Mouse (Mus musculus) embryonic facial prominence, embryonic 11.5 days (tissue): ENCODE measurements around the gene Nedd4. TPM values are rescaled to one million over a fixed set of nuclear protein-coding genes. Genes with fewer than 3 reads are reported as not detected.
A peak's percentile ranks its signal among the peaks of the same experiment; 100 is the strongest.

Experiments used
- ATAC-seq: fragments of 200-750 bp; cut with Nextera tagmentation; replicated peaks from 2 replicates; pipeline ENCODE4 v1.8.0; 2017; ENCODE audit warnings: low read depth; ENCODE audit not compliant: insufficient number of reproducible peaks, low FRiP score, low TSS enrichment
- DNase-seq: peaks from one replicate; pipeline ENCODE4 v3.0.0-alpha.2; 2015; ENCODE audit warnings: low spot score
- H3K27ac ChIP-seq: fragments of 300-500 bp; sonication (generic); replicated peaks from 2 replicates; pipeline ENCODE4 v1.5.1; 2014; ENCODE audit warnings: mild to moderate bottlenecking, low read depth, low read length, control low read depth
- H3K27me3 ChIP-seq: fragments of 300-500 bp; sonication (generic); 2 replicates; pipeline ENCODE4 v1.6.1; 2014; ENCODE audit warnings: mild to moderate bottlenecking, low read length, moderate library complexity, mixed read lengths; ENCODE audit not compliant: control insufficient read depth, insufficient read depth
- H3K36me3 ChIP-seq: fragments of 300-500 bp; sonication (generic); replicated peaks from 2 replicates; pipeline ENCODE4 v1.6.1; 2014; ENCODE audit warnings: low read depth, mild to moderate bottlenecking, low read length, moderate library complexity, mixed read lengths; ENCODE audit not compliant: control insufficient read depth, insufficient read depth
- H3K4me1 ChIP-seq: fragments of 300-500 bp; sonication (generic); 2 replicates; pipeline ENCODE4 v1.6.1; 2014; ENCODE audit warnings: low read length, mixed read lengths; ENCODE audit not compliant: control insufficient read depth, insufficient read depth
- H3K4me2 ChIP-seq: fragments of 300-500 bp; sonication (generic); 2 replicates; pipeline ENCODE4 v1.6.1; 2014; ENCODE audit warnings: low read depth, mild to moderate bottlenecking, control low read depth, low read length, moderate library complexity
- H3K4me3 ChIP-seq: fragments of 300-500 bp; sonication (generic); 2 replicates; pipeline ENCODE4 v1.5.1; 2014; ENCODE audit warnings: low read depth, low read length, control low read depth
- H3K9ac ChIP-seq: fragments of 300-500 bp; sonication (generic); replicated peaks from 2 replicates; pipeline ENCODE4 v1.6.1; 2014; ENCODE audit warnings: mild to moderate bottlenecking, control low read depth, low read length
- H3K9me3 ChIP-seq: fragments of 300-500 bp; sonication (generic); replicated peaks from 2 replicates; pipeline ENCODE4 v1.6.1; 2016; ENCODE audit warnings: mild to moderate bottlenecking, low read length, inconsistent platforms, mixed read lengths; ENCODE audit not compliant: control insufficient read depth
- WGBS: fragments of 180-500 bp; shearing (Covaris S2); extraction: QIAGEN DNeasy Blood & Tissue Kit; methylation state at CpG from one replicate; pipeline ENCODE4 v1.1.7; 2014; 5-methylcytosine and 5-hydroxymethylcytosine counted together
- polyA plus RNA-seq: library from polyadenylated mRNA; unstranded; fragments of >200 nt; fragmentation: Nextera tagmentation; extraction: Ambion mirVana; gene quantifications from 2 replicates; pipeline ENCODE4 v1.2.1, GENCODE M21; 2014

The Nedd4 gene
- polyA plus RNA-seq, 1 experiment from 2014 or later, result 859 TPM

DNA sequence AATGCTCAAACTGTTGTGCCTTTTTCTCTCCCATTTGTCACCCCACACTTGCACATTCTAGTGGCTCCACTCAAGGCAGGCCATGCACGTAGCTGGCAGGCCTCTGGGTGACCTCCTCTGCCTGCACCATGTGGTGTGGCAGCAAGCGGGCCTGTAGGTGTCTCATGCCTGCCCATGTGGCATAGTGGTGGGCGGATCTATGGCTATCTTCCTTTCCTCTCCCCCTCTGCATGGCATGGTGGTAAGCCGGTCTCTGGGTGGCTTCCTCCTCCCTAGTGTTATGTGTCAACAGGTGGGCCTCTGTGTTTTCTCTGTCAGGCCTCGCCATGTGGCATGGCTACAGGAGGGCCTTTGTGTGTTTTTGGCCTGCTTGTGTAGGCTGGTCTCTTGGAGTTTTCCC is 6.5 kb upstream of the Nedd4 start:
- Histone ChIP-seq H3K9ac (no peak overlapping the region), H3K9me3 (no peaks in the 10 kb centered on the region), H3K27ac (no peak overlapping the region), H3K4me3 (no peak overlapping the region), H3K36me3 (no peaks in the 10 kb centered on the region), H3K4me2 (no peak overlapping the region), H3K4me1 (peaks cover 6% of the 10 kb centered on the region), H3K27me3 (no peaks in the 10 kb centered on the region)
- 71% methylated on average over 5 of the region's 5 CpGs for WGBS
- ATAC-seq (no peak), DNase-seq (no peak)

DNA sequence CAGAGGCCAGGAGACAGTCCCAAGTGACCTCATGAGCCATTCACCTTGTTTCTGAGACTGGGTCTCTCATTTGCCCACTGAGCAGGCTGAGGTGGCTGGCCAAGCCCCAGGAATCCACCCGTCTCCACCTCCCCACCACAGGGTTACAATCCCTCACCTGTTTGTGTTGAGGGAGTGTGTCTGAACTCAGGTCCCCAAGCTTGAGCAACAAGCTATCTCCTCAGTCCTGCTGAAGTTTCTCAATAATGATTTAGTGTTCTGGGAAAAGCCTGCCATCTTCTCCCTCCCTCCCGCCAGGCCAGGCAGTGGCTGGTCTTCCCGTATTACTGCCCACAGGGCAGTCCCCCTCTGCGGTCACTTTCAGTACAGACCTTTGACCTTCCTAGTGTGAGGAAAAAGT is 5.7 kb upstream of the Nedd4 start:
- 18% methylated on average over 4 of the region's 4 CpGs for WGBS
- no peak overlapping the region for H3K9ac ChIP-seq
- H3K27ac ChIP-seq, result no peak overlapping the region
- no peak for DNase-seq
- no peak overlapping the region for H3K4me3 ChIP-seq
- H3K4me1 ChIP-seq, result peaks cover 6% of the 10 kb centered on the region
- H3K9me3 ChIP-seq, result no peaks in the 10 kb centered on the region
- no peaks in the 10 kb centered on the region for H3K27me3 ChIP-seq
- ATAC-seq, result no peak
- no peaks in the 10 kb centered on the region for H3K36me3 ChIP-seq
- H3K4me2 ChIP-seq, result no peak overlapping the region

DNA sequence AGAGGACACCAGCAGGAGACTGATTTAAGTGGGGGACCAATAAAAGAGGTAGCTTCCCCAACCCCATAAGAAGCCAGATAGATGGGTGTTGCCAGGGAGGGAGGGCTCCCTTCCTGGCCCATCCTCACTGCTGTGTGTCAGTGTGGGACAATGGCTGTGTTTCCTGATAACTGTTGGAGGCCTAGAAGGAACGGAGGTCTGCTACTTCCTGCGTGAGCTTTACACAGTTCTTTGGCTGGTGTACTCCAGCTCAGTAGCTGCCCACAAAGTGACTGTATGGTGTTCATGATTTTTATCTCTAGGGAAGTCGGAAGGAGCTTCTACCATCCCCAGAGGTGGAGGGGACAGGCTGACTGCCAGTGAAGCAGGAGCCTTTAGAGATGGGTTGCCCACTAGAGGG is 5.2 kb upstream of the Nedd4 start:
- WGBS, result 40% methylated on average over 3 of the region's 3 CpGs
- Histone ChIP-seq H3K9ac (no peak overlapping the region), H3K4me2 (no peak overlapping the region), H3K36me3 (no peaks in the 10 kb centered on the region), H3K4me1 (peaks cover 6% of the 10 kb centered on the region), H3K4me3 (no peak overlapping the region), H3K27ac (no peak overlapping the region), H3K27me3 (no peaks in the 10 kb centered on the region), H3K9me3 (no peaks in the 10 kb centered on the region)
- ATAC-seq (no peak), DNase-seq (no peak)

DNA sequence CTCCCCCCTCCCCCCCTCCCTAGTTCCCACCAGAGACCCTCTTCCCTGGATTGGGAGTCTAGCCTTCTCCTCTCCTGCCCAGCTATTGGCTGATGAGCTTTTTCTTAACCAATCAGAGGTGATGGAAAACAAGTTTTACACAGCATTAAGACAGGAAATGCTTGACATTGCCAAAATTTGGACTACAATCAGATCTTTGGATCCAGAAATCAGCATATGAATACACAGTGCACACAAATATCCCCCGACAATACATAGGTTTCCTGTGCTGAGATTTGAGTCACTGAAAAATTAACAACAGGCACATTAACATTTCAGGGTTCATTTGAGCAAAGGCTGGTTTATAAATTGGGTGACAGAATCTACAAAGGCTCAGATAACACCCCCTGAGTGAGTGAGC is 4.5 kb upstream of the Nedd4 start:
- Histone ChIP-seq H3K9me3 (no peaks in the 10 kb centered on the region), H3K36me3 (no peaks in the 10 kb centered on the region), H3K27me3 (no peaks in the 10 kb centered on the region), H3K4me1 (peaks cover 3% of the 10 kb centered on the region), H3K9ac (no peak overlapping the region), H3K4me2 (no peak overlapping the region), H3K27ac (no peak overlapping the region), H3K4me3 (no peak overlapping the region)
- DNase-seq (no peak), ATAC-seq (no peak)
- WGBS, result 95% methylated on average over 1 of the region's 1 CpGs

DNA sequence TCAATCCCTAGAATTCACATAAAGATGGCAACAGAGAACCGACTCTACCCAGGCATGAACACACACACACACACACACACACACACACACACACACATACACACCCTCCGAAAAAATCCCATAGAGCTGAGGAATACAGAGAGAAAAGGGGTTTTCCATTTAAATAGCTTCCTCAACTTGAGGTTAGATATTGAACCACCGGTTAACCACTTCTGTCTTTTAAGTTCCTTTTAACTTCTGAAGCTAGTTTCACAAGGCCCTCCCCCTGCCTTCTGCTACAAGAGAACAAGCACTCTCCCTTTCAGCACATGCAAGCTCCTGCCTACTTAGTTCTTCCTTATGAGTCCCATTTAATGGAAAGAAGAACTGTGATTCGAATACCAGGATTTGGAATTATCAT is 2.0 kb upstream of the Nedd4 start:
- no peaks in the 10 kb centered on the region for H3K9me3 ChIP-seq
- H3K4me2 ChIP-seq, result no peak overlapping the region
- H3K4me1 ChIP-seq, result peaks cover 2% of the 10 kb centered on the region; the same call in 1 of the 2 replicates
- H3K36me3 ChIP-seq, result no peaks in the 10 kb centered on the region
- WGBS, result 88% methylated on average over 4 of the region's 4 CpGs
- H3K4me3 ChIP-seq, result no peak overlapping the region
- DNase-seq (no peak), ATAC-seq (no peak)
- no peaks in the 10 kb centered on the region for H3K27me3 ChIP-seq
- no peak overlapping the region for H3K27ac ChIP-seq
- H3K9ac ChIP-seq, result no peak overlapping the region

DNA sequence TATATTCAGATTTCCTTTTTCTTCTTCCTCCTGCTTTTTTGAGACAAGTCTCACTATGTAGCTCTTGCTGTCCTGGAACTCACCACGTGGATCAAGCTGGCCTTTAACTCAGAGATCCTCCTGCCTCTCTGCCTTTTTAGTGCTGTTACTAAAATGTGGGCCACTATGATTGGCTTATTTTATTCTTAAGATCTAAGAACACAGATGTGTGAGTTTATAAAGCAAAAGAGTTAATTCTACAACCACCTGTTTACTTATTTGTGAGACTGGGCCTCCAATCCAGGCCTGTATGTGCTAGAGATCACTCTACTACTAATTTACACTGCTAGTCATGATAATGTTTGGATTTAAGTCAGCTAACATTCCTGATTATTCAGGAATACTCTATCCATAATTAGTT is 1.2 kb upstream of the Nedd4 start:
- no peak overlapping the region for H3K9ac ChIP-seq

DNA sequence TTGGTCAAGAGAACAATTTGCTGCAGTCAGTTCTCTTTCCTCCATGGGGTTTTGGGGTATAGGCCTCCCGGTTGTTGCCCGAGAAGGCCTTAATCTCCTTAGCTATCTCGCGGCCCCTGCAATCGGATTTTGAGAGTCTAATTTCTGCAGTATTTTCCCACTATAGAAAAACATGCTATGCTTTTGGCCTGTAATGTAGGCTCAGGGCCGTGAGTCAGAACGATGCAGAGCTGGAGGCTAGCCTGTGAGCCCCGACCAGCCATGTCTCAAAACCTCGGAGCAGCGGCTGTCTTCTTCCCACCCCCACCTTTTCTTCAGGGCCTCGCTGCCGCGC is 618 bp upstream of the Nedd4 start:
- Histone ChIP-seq H3K27me3 (no peaks in the 10 kb centered on the region), H3K4me3 (peak overlapping the region; percentile 99), H3K9ac (peak overlapping the region; percentile 100), H3K4me2 (peak overlapping the region; percentile 67), H3K36me3 (no peaks in the 10 kb centered on the region; the same call in none of the 2 replicates), H3K4me1 (no peaks in the 10 kb centered on the region), H3K9me3 (no peaks in the 10 kb centered on the region), H3K27ac (peak overlapping the region; percentile 100)
- ATAC-seq (no peak), DNase-seq (no peak)
- WGBS, result under 1% methylated on average over 13 of the region's 13 CpGs

More for the DNA sequence above, 1.2 kb upstream of the Nedd4 start:
- H3K27ac ChIP-seq, result 0 out of 2 replicates have a peak overlapping the region, but pooled peaks have one; percentile 7
- H3K4me3 ChIP-seq, result no peak overlapping the region
- no peaks in the 10 kb centered on the region for H3K4me1 ChIP-seq
- no peak overlapping the region for H3K4me2 ChIP-seq
- no peak for ATAC-seq
- no peaks in the 10 kb centered on the region; the same call in 1 of the 2 replicates for H3K36me3 ChIP-seq
- no peak for DNase-seq
- 57% methylated on average over 1 of the region's 1 CpGs for WGBS
- no peaks in the 10 kb centered on the region for H3K27me3 ChIP-seq
- no peaks in the 10 kb centered on the region for H3K9me3 ChIP-seq

DNA sequence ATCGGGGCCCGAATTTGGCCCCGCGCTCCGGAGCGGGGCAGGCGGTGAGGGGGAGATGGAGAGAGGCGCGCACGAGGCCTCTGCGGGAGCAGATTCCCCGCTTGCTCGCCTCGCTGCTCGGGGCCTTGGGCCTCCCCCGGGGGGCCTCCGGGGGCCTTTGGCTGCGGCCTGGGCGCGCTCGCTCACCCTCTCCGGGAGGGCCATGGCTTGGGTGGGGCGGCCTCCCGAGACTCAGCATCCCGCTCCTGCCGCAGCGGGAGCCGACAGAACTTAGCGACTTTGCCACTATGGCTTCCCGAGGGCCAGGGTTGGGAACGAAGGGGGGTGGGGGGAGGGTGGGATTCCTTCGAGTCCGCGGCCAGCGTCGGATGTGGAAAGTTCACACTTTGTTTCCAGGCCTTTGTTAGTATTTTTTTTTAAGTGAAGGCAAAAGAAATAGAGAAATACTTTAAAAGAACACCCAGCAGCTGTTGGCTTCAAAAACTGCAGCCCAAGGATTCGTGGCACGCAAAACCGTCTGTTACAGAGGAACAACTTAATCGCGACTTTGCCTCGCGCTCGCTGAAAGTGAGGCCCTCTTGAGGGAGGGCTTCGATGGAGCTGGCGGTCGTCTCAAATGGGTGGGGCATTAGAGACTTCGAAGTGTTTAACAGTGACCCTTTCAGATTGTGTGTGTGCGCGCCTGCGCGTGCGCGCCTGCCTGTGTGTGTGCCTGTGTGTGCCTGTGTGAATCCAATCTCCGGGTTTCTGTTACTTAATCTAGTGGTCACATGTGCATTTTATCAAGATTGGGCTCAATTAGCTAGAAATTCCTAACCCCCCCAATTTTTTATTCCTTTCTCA is 766 bp downstream of the Nedd4 start:
- peak overlapping the region; percentile 99 for H3K4me3 ChIP-seq
- H3K36me3 ChIP-seq, result peaks cover 5% of the 10 kb centered on the region
- H3K27me3 ChIP-seq, result no peaks in the 10 kb centered on the region
- peak overlapping the region; percentile 100 for H3K9ac ChIP-seq
- no peaks in the 10 kb centered on the region for H3K4me1 ChIP-seq
- H3K27ac ChIP-seq, result peak overlapping the region; percentile 100
- peak; percentile 64 for ATAC-seq
- peak; percentile 91 for DNase-seq
- under 1% methylated on average over 52 of the region's 55 CpGs for WGBS
- peak overlapping the region; percentile 62 for H3K4me2 ChIP-seq
- no peaks in the 10 kb centered on the region for H3K9me3 ChIP-seq
